In the genomic region with DNA sequence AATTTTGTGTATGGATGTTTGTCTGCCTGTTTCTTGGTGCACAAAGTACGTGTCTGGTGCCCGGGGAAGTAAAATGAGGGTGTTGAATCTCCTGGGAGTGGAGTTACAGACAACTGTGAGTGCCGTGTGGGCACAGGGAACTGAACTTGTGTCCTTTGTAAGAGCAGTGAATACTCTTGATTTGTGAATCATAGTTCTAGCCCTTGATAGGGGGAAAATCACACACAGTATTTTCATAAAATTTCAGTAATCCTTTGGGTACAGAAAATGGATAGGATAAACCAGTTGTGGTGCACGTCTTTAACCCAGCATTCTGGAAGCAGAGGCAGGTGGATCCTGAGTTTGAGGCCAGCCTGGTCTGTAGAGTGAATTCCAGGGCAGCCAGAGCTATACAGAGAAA, we compare ENCODE assay signal across 8 mouse cellular contexts. TPM values are rescaled to one million over a fixed set of nuclear protein-coding genes. Genes with fewer than 3 reads are reported as not detected.
DNase-seq lines count a peak whose midpoint lies in the region; ATAC-seq lines count a peak whose summit lies in the region.
"Had no signal": no experiment of that assay in that cellular context is flagged by ENCODE, and none has a peak within 500 bp of the region (broad histone marks: within the 10 kb centered on the region; RNA-seq: fewer than 3 reads in every experiment).

No protein-coding gene starts in this region.

- no peaks in the 10 kb centered on the region for H3K36me3 ChIP-seq in neural tube, embryonic 11.5 days (ENCODE audit: control insufficient read depth, insufficient read depth, low read length)
- H3K36me3 ChIP-seq in forebrain, embryonic 16.5 days (ENCODE audit: control insufficient read depth, insufficient read depth), result no peaks in the 10 kb centered on the region
- peaks cover under 1% of the 10 kb centered on the region for H3K36me3 ChIP-seq in liver, embryonic 15.5 days (replicated peaks)

- peak overlapping the region; percentile 64; the same call in 1 of the 2 replicates for H3K4me2 ChIP-seq in neural tube, embryonic 11.5 days (ENCODE audit: low read depth)
- H3K4me2 ChIP-seq in forebrain, embryonic 16.5 days (ENCODE audit: low read length), result peak overlapping the region; percentile 77
- H3K4me2 ChIP-seq in liver, embryonic 15.5 days, result peak overlapping the region; percentile 86

- H3K9me3 ChIP-seq in neural tube, embryonic 11.5 days (ENCODE audit: control insufficient read depth, low read length), result no peaks in the 10 kb centered on the region
- no peaks in the 10 kb centered on the region for H3K9me3 ChIP-seq in forebrain, embryonic 16.5 days (ENCODE audit: control insufficient read depth, low read length)
- no peaks in the 10 kb centered on the region for H3K9me3 ChIP-seq in liver, embryonic 15.5 days (replicated peaks)

- no peak for DNase-seq in neural tube, embryonic 11.5 days (ENCODE audit: low spot score)
- no peak for DNase-seq in neural tube, embryonic 10.5 days (ENCODE audit: extremely low spot score, low spot score)
- no peak for DNase-seq in testis, postnatal 10 days (ENCODE audit: low spot score)
- no peak for DNase-seq in frontal cortex, postnatal 36 days (ENCODE audit: low spot score in 2 of 2)
- DNase-seq in adrenal gland, adult 8-10 months, result no peak
- DNase-seq: right cerebral cortex, postnatal 4 days had no signal

- 85% methylated on average over 4 of the region's 4 CpGs for WGBS in neural tube, embryonic 11.5 days
- WGBS in forebrain, embryonic 16.5 days, result 79% methylated on average over 4 of the region's 4 CpGs
- 65% methylated on average over 4 of the region's 4 CpGs for WGBS in liver, embryonic 15.5 days (ENCODE audit: insufficient replicate concordance)

- no peak overlapping the region for H3K9ac ChIP-seq in neural tube, embryonic 11.5 days (ENCODE audit: low read length)
- no peak overlapping the region for H3K9ac ChIP-seq in forebrain, embryonic 16.5 days (replicated peaks; ENCODE audit: low read depth, low read length)
- H3K9ac ChIP-seq in liver, embryonic 15.5 days, result no peak overlapping the region

- no peaks in the 10 kb centered on the region for H3K4me1 ChIP-seq in neural tube, embryonic 11.5 days (ENCODE audit: control insufficient read depth, insufficient read depth, low read length)
- peaks cover 13% of the 10 kb centered on the region for H3K4me1 ChIP-seq in forebrain, embryonic 16.5 days (replicated peaks; ENCODE audit: control insufficient read depth, insufficient read depth, low read length)
- peaks cover 24% of the 10 kb centered on the region for H3K4me1 ChIP-seq in liver, embryonic 15.5 days (replicated peaks)

- no peak for ATAC-seq in neural tube, embryonic 11.5 days (ENCODE audit: insufficient read depth, low FRiP score, low TSS enrichment)
- no peak for ATAC-seq in forebrain, embryonic 16.5 days
- ATAC-seq in liver, embryonic 15.5 days (ENCODE audit: insufficient read depth), result no peak

- no peak overlapping the region for H3K27ac ChIP-seq in neural tube, embryonic 11.5 days (ENCODE audit: low read depth, low read length)
- no peak overlapping the region for H3K27ac ChIP-seq in forebrain, embryonic 16.5 days (ENCODE audit: low read length)
- no peak overlapping the region for H3K27ac ChIP-seq in liver, embryonic 15.5 days (replicated peaks)

- no peak overlapping the region for H3K4me3 ChIP-seq in neural tube, embryonic 11.5 days (ENCODE audit: low read depth, low read length)
- H3K4me3 ChIP-seq in forebrain, embryonic 16.5 days (replicated peaks; ENCODE audit: low read length), result no peak overlapping the region
- peak overlapping the region; percentile 94 for H3K4me3 ChIP-seq in liver, embryonic 15.5 days (replicated peaks)

- H3K27me3 ChIP-seq in neural tube, embryonic 11.5 days (ENCODE audit: control insufficient read depth, insufficient read depth, low read length), result no peaks in the 10 kb centered on the region
- no peaks in the 10 kb centered on the region for H3K27me3 ChIP-seq in forebrain, embryonic 16.5 days (replicated peaks; ENCODE audit: control insufficient read depth, insufficient read depth, low read length)
- H3K27me3 ChIP-seq in liver, embryonic 15.5 days, result no peaks in the 10 kb centered on the region

RNA-seq across cellular contexts. Expression of gene Slc30a6, which starts 1.4 kb away (rescaled TPM):
- polyA plus RNA-seq in neural tube, embryonic 11.5 days (2014; fragmentation: Nextera tagmentation; extraction: Ambion mirVana), result 31.6 and 33.1 TPM in 2 replicates
- 31.4 and 33.2 TPM in 2 replicates for polyA plus RNA-seq in forebrain, embryonic 16.5 days (2015; fragmentation: Nextera tagmentation; extraction: Ambion mirVana)
- polyA plus RNA-seq in liver, embryonic 15.5 days (2015; fragmentation: Nextera tagmentation; extraction: Ambion mirVana), result 16.4 and 17.6 TPM in 2 replicates
- 10 to 100 TPM; 29.6 to 37.0 (median 30.5) TPM for total RNA-seq in adrenal gland, adult 8-10 months (2022)

RNA-seq across cellular contexts. Expression of gene Spast, which starts 58.0 kb away (rescaled TPM):
- polyA plus RNA-seq in neural tube, embryonic 11.5 days (2014; fragmentation: Nextera tagmentation; extraction: Ambion mirVana), result 48.9 and 49.3 TPM in 2 replicates
- 26.0 and 28.3 TPM in 2 replicates for polyA plus RNA-seq in forebrain, embryonic 16.5 days (2015; fragmentation: Nextera tagmentation; extraction: Ambion mirVana)
- polyA plus RNA-seq in liver, embryonic 15.5 days (2015; fragmentation: Nextera tagmentation; extraction: Ambion mirVana), result 5.2 and 5.3 TPM in 2 replicates
- total RNA-seq in adrenal gland, adult 8-10 months (2022), result 10 to 100 TPM; 24.4 to 32.9 (median 26.3) TPM
